Mouse (Mus musculus): Measurements from ENCODE around the gene Frmd4a. TPM values are rescaled to one million over a fixed set of nuclear protein-coding genes. Genes with fewer than 3 reads are reported as not detected.

The Frmd4a gene
- polyA plus RNA-seq, 1 experiment, result 7.7 TPM

DNA sequence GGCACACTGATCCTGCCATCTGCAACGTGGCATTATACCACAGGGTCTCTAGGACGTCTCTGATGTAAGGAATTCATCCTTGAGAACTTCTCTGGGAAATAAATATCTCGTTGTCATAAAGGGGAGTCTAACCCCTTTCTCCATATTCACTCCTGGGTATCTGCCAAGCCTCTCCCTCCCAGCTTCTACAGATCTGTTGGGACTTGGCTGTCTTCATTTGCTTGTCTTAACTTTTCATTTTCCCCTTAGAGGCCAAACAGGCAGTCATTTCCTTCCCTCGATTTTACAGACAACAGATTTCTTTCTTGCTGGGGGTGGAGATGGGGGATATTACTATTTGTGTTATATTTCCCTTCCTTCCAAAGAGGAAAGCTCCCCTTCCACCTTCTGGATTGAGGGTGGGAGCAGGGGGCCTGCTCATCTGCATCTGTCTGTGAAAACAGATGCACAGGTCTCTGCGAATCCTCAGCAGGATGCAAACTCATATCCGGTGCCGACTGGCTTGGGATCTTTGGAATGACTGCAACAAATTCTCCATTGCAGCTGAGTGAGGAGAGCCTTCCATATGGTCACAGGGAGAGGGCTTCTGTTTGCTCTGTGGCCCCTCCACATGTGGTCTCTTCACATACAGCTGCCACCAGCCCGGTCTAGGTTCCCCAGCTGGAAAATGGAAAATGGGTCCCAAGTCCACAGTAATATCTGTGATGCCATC, 562.0 kb downstream of the Frmd4a start:
- H3K9me3 ChIP-seq, result no peaks in the 10 kb centered on the region
- H3K4me1 ChIP-seq, result peaks cover 77% of the 10 kb centered on the region
- TF ChIP-seq GATA1 (IDR thresholded peaks at IDR 0.05; ENCODE audit: borderline replicate concordance, low read length), result no peak
- no peak for TF ChIP-seq FLI1 (IDR thresholded peaks at IDR 0.05; ENCODE audit: low read length)
- H3K36me3 ChIP-seq (replicated peaks; ENCODE audit: low read length), result peaks cover 95% of the 10 kb centered on the region
- H3K27me3 ChIP-seq (replicated peaks), result no peaks in the 10 kb centered on the region
- H3K4me3 ChIP-seq (replicated peaks), result no peak overlapping the region

DNA sequence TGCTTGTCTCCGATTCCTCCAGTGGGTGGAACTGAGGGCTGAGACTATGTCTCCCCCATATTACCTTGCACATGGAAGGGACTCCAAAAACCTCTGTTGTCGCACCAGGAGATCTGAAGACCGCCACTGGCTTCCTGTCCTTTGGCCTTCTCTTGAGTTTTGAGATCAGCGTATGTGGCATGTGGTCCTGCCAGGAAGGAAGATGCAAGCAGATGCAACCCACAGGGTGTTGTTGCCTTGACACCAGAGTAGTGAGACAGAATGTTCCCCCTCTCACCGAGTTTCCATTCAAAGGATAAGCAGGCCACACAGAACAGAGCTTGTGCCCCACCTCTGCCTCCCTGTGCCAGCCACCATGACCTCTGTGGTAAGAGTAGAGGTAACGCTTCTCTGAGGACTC, 563.1 kb downstream of the Frmd4a start:
- TF ChIP-seq FLI1 (IDR thresholded peaks at IDR 0.05; ENCODE audit: low read length) (no peak), GATA1 (IDR thresholded peaks at IDR 0.05; ENCODE audit: borderline replicate concordance, low read length) (no peak)
- H3K36me3 ChIP-seq (replicated peaks; ENCODE audit: low read length), result peaks cover 95% of the 10 kb centered on the region
- no peaks in the 10 kb centered on the region for H3K9me3 ChIP-seq
- H3K27me3 ChIP-seq (replicated peaks), result no peaks in the 10 kb centered on the region
- peak overlapping the region; percentile 31 for H3K4me3 ChIP-seq (replicated peaks)
- H3K4me1 ChIP-seq, result peaks cover 65% of the 10 kb centered on the region

DNA sequence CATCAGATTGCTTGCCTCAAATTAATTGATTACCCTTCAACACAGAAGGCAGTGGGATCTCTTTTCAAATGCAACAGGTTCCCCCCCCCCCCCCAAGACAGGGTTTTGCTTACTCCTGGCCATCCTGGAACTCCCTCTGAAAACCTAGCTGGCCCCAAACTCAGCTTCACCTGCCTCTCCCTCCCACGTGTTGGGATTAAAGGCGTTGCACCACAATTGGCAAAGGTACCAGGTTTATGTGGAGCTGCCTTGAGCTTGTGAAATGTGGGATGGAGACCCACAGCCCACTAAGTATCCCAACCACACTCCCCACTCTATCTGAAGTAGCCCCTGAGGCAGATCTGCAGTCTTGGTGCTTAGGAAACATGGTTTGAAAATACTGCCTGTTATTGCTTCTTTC, 565.4 kb downstream of the Frmd4a start:
- Histone ChIP-seq H3K4me3 (replicated peaks) (no peak overlapping the region), H3K4me1 (peaks cover 43% of the 10 kb centered on the region), H3K36me3 (replicated peaks; ENCODE audit: low read length) (peaks cover 95% of the 10 kb centered on the region), H3K27me3 (replicated peaks) (no peaks in the 10 kb centered on the region), H3K9me3 (no peaks in the 10 kb centered on the region)
- TF ChIP-seq FLI1 (IDR thresholded peaks at IDR 0.05; ENCODE audit: low read length) (no peak), GATA1 (IDR thresholded peaks at IDR 0.05; ENCODE audit: borderline replicate concordance, low read length) (no peak)

GRCm38 (mm10) chr2:4584252-4584651, 566.7 kb downstream of the Frmd4a start:
- Histone ChIP-seq H3K36me3 (replicated peaks; ENCODE audit: low read length) (peaks cover 96% of the 10 kb centered on the region), H3K4me3 (replicated peaks) (no peak overlapping the region), H3K27me3 (replicated peaks) (no peaks in the 10 kb centered on the region), H3K9me3 (no peaks in the 10 kb centered on the region), H3K4me1 (peaks cover 35% of the 10 kb centered on the region)
- no peak for TF ChIP-seq FLI1 (IDR thresholded peaks at IDR 0.05; ENCODE audit: low read length)
- TF ChIP-seq GATA1 (IDR thresholded peaks at IDR 0.05; ENCODE audit: borderline replicate concordance, low read length), result no peak

- H3K9me3 ChIP-seq, result no peaks in the 10 kb centered on the region
- no peaks in the 10 kb centered on the region for H3K27me3 ChIP-seq (replicated peaks)
- no peak overlapping the region for H3K4me3 ChIP-seq (replicated peaks)
- H3K36me3 ChIP-seq (replicated peaks; ENCODE audit: low read length), result peaks cover 96% of the 10 kb centered on the region
- peaks cover 20% of the 10 kb centered on the region for H3K4me1 ChIP-seq
- no peak for TF ChIP-seq FLI1 (IDR thresholded peaks at IDR 0.05; ENCODE audit: low read length)
- no peak for TF ChIP-seq GATA1 (IDR thresholded peaks at IDR 0.05; ENCODE audit: borderline replicate concordance, low read length)
These were observed 568.7 kb downstream of the Frmd4a start for GRCm38 (mm10) chr2:4586245-4586644.

DNA sequence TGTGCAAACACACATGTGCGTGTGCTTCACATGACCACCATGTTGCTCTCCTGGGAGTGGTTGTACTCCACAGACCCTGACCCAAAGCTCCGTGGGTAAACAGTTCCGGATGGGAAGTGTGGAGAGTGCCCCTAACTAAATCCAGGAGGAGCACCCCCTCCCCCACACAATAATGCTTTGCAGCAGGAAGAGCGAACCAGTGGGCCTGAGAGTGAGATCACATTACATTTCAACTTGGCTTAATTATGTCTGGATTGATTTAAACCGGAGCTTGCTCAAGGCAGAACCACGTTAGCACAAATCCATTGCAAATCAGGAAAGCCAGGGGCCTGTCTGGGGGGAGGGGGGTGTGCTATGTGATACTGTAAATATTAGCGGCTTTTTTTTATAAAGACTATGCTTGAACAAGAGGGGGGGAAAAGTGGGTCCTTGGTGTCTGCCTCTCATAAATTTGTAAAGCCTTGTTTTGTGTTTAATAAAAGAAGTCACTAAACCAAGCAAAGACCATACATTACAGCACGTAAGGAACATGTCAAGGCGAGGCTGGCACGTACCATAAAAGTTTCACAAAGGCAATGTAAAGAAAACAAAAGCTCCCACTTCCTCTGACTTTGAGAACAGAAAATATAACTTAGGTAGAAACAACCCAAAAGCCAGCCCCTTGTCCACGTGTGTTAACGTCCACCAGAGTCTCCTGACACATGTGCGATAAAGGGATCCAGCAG, 570.3 kb downstream of the Frmd4a start:
- H3K4me3 ChIP-seq (replicated peaks), result no peak overlapping the region
- no peaks in the 10 kb centered on the region for H3K27me3 ChIP-seq (replicated peaks)
- TF ChIP-seq FLI1 (IDR thresholded peaks at IDR 0.05; ENCODE audit: low read length), result no peak
- TF ChIP-seq GATA1 (IDR thresholded peaks at IDR 0.05; ENCODE audit: borderline replicate concordance, low read length), result no peak
- H3K4me1 ChIP-seq, result peaks cover 27% of the 10 kb centered on the region
- H3K9me3 ChIP-seq, result no peaks in the 10 kb centered on the region
- peaks cover 97% of the 10 kb centered on the region for H3K36me3 ChIP-seq (replicated peaks; ENCODE audit: low read length)

- Histone ChIP-seq H3K9me3 (no peaks in the 10 kb centered on the region), H3K36me3 (replicated peaks; ENCODE audit: low read length) (peaks cover 98% of the 10 kb centered on the region), H3K4me3 (replicated peaks) (no peak overlapping the region), H3K27me3 (replicated peaks) (no peaks in the 10 kb centered on the region), H3K4me1 (peaks cover 37% of the 10 kb centered on the region)
- TF ChIP-seq GATA1 (IDR thresholded peaks at IDR 0.05; ENCODE audit: borderline replicate concordance, low read length) (no peak), FLI1 (IDR thresholded peaks at IDR 0.05; ENCODE audit: low read length) (no peak)
These were observed 574.1 kb downstream of the Frmd4a start for GRCm38 (mm10) chr2:4591647-4592046.

GRCm38 (mm10) chr2:4592666-4593065, 575.1 kb downstream of the Frmd4a start:
- Histone ChIP-seq H3K27me3 (replicated peaks) (no peaks in the 10 kb centered on the region), H3K36me3 (replicated peaks; ENCODE audit: low read length) (peaks cover 98% of the 10 kb centered on the region), H3K4me3 (replicated peaks) (no peak overlapping the region), H3K9me3 (no peaks in the 10 kb centered on the region), H3K4me1 (peaks cover 37% of the 10 kb centered on the region)
- TF ChIP-seq GATA1 (IDR thresholded peaks at IDR 0.05; ENCODE audit: borderline replicate concordance, low read length), result no peak
- no peak for TF ChIP-seq FLI1 (IDR thresholded peaks at IDR 0.05; ENCODE audit: low read length)

DNA sequence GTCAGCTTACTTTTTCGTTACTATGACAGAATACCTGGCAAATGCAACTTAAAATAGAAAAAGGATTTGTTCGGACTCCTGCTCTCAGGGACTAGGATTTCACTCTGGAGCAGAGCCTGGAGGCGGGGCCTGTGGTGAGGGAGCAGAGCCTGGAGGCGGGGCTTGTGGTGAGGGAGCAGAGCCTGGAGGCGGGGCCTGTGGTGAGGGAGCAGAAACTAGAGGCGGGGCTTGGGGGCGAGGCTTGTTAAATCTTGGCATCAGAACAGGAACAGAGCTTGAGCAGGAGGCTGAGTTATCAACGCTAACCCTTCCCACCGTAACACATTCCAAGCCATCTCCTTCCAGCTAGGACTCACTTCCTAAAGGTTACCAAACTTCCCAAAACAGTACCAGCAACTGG, 575.9 kb downstream of the Frmd4a start:
- Histone ChIP-seq H3K9me3 (no peaks in the 10 kb centered on the region), H3K36me3 (replicated peaks; ENCODE audit: low read length) (peaks cover 97% of the 10 kb centered on the region), H3K4me3 (replicated peaks) (no peak overlapping the region), H3K27me3 (replicated peaks) (no peaks in the 10 kb centered on the region), H3K4me1 (peaks cover 37% of the 10 kb centered on the region)
- TF ChIP-seq GATA1 (IDR thresholded peaks at IDR 0.05; ENCODE audit: borderline replicate concordance, low read length) (no peak), FLI1 (IDR thresholded peaks at IDR 0.05; ENCODE audit: low read length) (no peak)

DNA sequence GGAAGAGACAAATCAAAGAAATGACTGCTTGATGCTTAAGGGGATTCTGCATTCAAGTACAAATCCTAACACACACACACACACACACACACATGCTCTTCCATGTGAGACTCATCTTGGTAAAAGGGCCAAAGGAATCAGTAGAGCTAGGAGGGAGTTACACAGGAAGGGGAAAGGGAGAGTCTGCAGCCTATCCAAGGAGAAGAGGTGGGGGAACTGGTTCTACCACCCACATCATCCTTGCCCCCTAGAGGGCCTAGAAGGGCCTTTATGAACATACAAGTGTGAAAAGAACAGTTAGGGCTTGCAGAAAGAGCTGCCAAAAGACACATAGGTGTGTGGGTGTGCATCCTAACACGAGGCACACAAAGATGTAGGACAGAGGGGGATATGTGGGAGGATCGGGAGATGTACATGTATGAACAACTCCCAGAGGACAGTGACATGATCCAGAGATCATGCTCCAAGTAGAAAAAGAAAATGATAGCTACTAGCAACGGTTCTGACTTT, 576.4 kb downstream of the Frmd4a start:
- Histone ChIP-seq H3K4me3 (replicated peaks) (no peak overlapping the region), H3K9me3 (no peaks in the 10 kb centered on the region), H3K36me3 (replicated peaks; ENCODE audit: low read length) (peaks cover 97% of the 10 kb centered on the region), H3K4me1 (peaks cover 35% of the 10 kb centered on the region), H3K27me3 (replicated peaks) (no peaks in the 10 kb centered on the region)
- TF ChIP-seq GATA1 (IDR thresholded peaks at IDR 0.05; ENCODE audit: borderline replicate concordance, low read length) (no peak), FLI1 (IDR thresholded peaks at IDR 0.05; ENCODE audit: low read length) (no peak)
